Mouse (Mus musculus) CH12.LX (cell line): ENCODE data around the gene Rftn2. TPM values are rescaled to one million over a fixed set of nuclear protein-coding genes. Genes with fewer than 3 reads are reported as not detected.

ENCODE experiments used
- DNase-seq: peaks from one replicate; pipeline ENCODE4 v3.0.0-alpha.2; 2013; ENCODE audit errors: extremely low read depth
- H3K27ac ChIP-seq: 2 replicates; pipeline ENCODE4 v1.5.1; 2012; ENCODE audit warnings: low read depth, mild to moderate bottlenecking, control low read depth, moderate library complexity; ENCODE audit not compliant: insufficient read depth
- H3K27me3 ChIP-seq: replicated peaks from 2 replicates; pipeline ENCODE3; 2012; ENCODE audit warnings: inconsistent platforms
- H3K36me3 ChIP-seq, 2 experiments: replicated peaks in 1 of 2; 2 replicates each; pipeline versions ENCODE3 to v1.6.1; 2012; ENCODE audit warnings: inconsistent platforms in 1 of 2, low read length in 1 of 2, mild to moderate bottlenecking in 1 of 2, mixed read lengths in 1 of 2, moderate library complexity in 1 of 2; ENCODE audit not compliant: control insufficient read depth in 1 of 2, insufficient read depth in 1 of 2
- H3K4me1 ChIP-seq, 2 experiments: 2 replicates each; pipeline ENCODE4 v1.6.1; 2012; ENCODE audit warnings: inconsistent platforms in 1 of 2, moderate library complexity in 1 of 2; ENCODE audit not compliant: insufficient read depth in 2 of 2, control insufficient read depth in 1 of 2
- H3K4me2 ChIP-seq: 2 replicates; pipeline ENCODE4 v1.6.1; 2012; ENCODE audit warnings: low read depth, mild to moderate bottlenecking, control low read depth; ENCODE audit not compliant: poor library complexity, insufficient read depth, severe bottlenecking
- H3K4me3 ChIP-seq, 3 experiments: fragments of 150-350 bp in 1 of 3; sonication (generic) in 1 of 3; replicated peaks in 1 of 3; 2 replicates each; pipeline versions ENCODE3 to v1.5.1; 2011 to 2012; ENCODE audit warnings: low read depth in 2 of 3, low read length in 2 of 3, mild to moderate bottlenecking in 2 of 3, moderate library complexity in 2 of 3, control low read depth in 1 of 3, improper control_type of control experiment in 1 of 3, inconsistent platforms in 1 of 3, mixed read lengths in 1 of 3; ENCODE audit not compliant: poor library complexity in 1 of 3
- H3K79me2 ChIP-seq: replicated peaks from 2 replicates; pipeline ENCODE4 v1.6.1; 2012; ENCODE audit warnings: mild to moderate bottlenecking, moderate library complexity; ENCODE audit not compliant: control insufficient read depth, poor library complexity, insufficient read depth, severe bottlenecking; ENCODE audit errors: extremely low read depth
- H3K9ac ChIP-seq: 2 replicates; pipeline ENCODE4 v1.6.1; 2012; ENCODE audit warnings: low read depth, mild to moderate bottlenecking, control low read depth, moderate library complexity; ENCODE audit not compliant: insufficient read depth
- H3K9me3 ChIP-seq: replicated peaks from 2 replicates; pipeline ENCODE3; 2012; ENCODE audit warnings: low read length, inconsistent platforms, mixed read lengths
- CHD1 ChIP-seq: IDR thresholded peaks from 2 replicates; pipeline ENCODE4 v1.6.1; 2012; ENCODE audit warnings: low read depth, low read length, improper control_type of control experiment, inconsistent platforms
- CHD2 ChIP-seq: IDR thresholded peaks from 2 replicates; pipeline ENCODE4 v1.6.1; 2011; ENCODE audit warnings: low read length, improper control_type of control experiment
- CTCF ChIP-seq, 2 experiments: IDR thresholded peaks in 1 of 2; conservative IDR thresholded peaks in 1 of 2; 2 replicates each; pipeline ENCODE4 v1.5.1; 2011 to 2012; ENCODE audit warnings: low read depth in 2 of 2, low read length in 2 of 2, improper control_type of control experiment in 1 of 2, inconsistent platforms in 1 of 2, mild to moderate bottlenecking in 1 of 2, moderate library complexity in 1 of 2
- EP300 ChIP-seq: IDR thresholded peaks from 2 replicates; pipeline ENCODE4 v1.6.1; 2011; ENCODE audit warnings: low read length, improper control_type of control experiment
- ETS1 ChIP-seq: conservative IDR thresholded peaks from 2 replicates; pipeline ENCODE4 v1.6.1; 2012; ENCODE audit warnings: low read depth, mild to moderate bottlenecking, inconsistent platforms, low read length, improper control_type of control experiment, moderate library complexity
- GABPA ChIP-seq: IDR thresholded peaks from 2 replicates; pipeline ENCODE4 v1.6.1; 2012; ENCODE audit warnings: low read depth, low read length, improper control_type of control experiment, inconsistent platforms; ENCODE audit not compliant: insufficient replicate concordance
- HCFC1 ChIP-seq: IDR thresholded peaks from 2 replicates; pipeline ENCODE4 v1.6.1; 2012; ENCODE audit warnings: low read depth, mild to moderate bottlenecking, inconsistent platforms, low read length, improper control_type of control experiment
- IRF4 ChIP-seq: IDR thresholded peaks from 2 replicates; pipeline ENCODE4 v1.6.1; 2014; ENCODE audit warnings: low read depth, mild to moderate bottlenecking, inconsistent platforms, low read length, improper control_type of control experiment
- JUN ChIP-seq: IDR thresholded peaks from 2 replicates; pipeline ENCODE4 v1.6.1; 2011; ENCODE audit warnings: low read depth, mild to moderate bottlenecking, low read length, improper control_type of control experiment, moderate library complexity; ENCODE audit not compliant: insufficient read depth
- KAT2A ChIP-seq: IDR thresholded peaks from 2 replicates; pipeline ENCODE4 v1.6.1; 2012; ENCODE audit warnings: low read length, improper control_type of control experiment, inconsistent platforms; ENCODE audit not compliant: insufficient replicate concordance
- MAFK ChIP-seq: IDR thresholded peaks from 2 replicates; pipeline ENCODE4 v1.6.1; 2011; ENCODE audit warnings: low read length, improper control_type of control experiment; ENCODE audit not compliant: insufficient replicate concordance
- MAZ ChIP-seq: IDR thresholded peaks from 2 replicates; pipeline ENCODE4 v1.6.1; 2012; ENCODE audit warnings: low read depth, mild to moderate bottlenecking, inconsistent platforms, low read length, improper control_type of control experiment, moderate library complexity
- MXI1 ChIP-seq: IDR thresholded peaks from 2 replicates; pipeline ENCODE4 v1.6.1; 2011; ENCODE audit warnings: mild to moderate bottlenecking, low read depth, low read length, improper control_type of control experiment
- MYC ChIP-seq: IDR thresholded peaks from 2 replicates; pipeline ENCODE4 v1.6.1; 2011; ENCODE audit warnings: low read depth, mild to moderate bottlenecking, improper control_type of control experiment, low read length
- NELFE ChIP-seq: IDR thresholded peaks from 2 replicates; pipeline ENCODE4 v1.6.1; 2011; ENCODE audit warnings: low read depth, low read length, improper control_type of control experiment
- PAX5 ChIP-seq: IDR thresholded peaks from 2 replicates; pipeline ENCODE4 v1.6.1; 2012; ENCODE audit warnings: low read length, inconsistent platforms, mixed read lengths
- POLR2A ChIP-seq: IDR thresholded peaks from 2 replicates; pipeline ENCODE4 v1.6.1; 2011; ENCODE audit warnings: low read depth, mild to moderate bottlenecking, improper control_type of control experiment, low read length
- POLR2AphosphoS2 ChIP-seq: IDR thresholded peaks from 2 replicates; pipeline ENCODE4 v1.6.1; 2011; ENCODE audit warnings: low read depth, low read length, improper control_type of control experiment
- RAD21 ChIP-seq: IDR thresholded peaks from 2 replicates; pipeline ENCODE4 v1.6.1; 2011; ENCODE audit warnings: low read depth, mild to moderate bottlenecking, low read length, improper control_type of control experiment, moderate library complexity
- SIN3A ChIP-seq: IDR thresholded peaks from 2 replicates; pipeline ENCODE4 v1.6.1; 2012; ENCODE audit warnings: low read length, improper control_type of control experiment, inconsistent platforms
- SMC3 ChIP-seq: IDR thresholded peaks from 2 replicates; pipeline ENCODE4 v1.6.1; 2011; ENCODE audit warnings: low read depth, low read length, improper control_type of control experiment
- TCF12 ChIP-seq: IDR thresholded peaks from 2 replicates; pipeline ENCODE4 v1.6.1; 2014; ENCODE audit warnings: low read depth, mild to moderate bottlenecking, inconsistent platforms, low read length, improper control_type of control experiment
- UBTF ChIP-seq: IDR thresholded peaks from 2 replicates; pipeline ENCODE4 v1.6.1; 2012; ENCODE audit warnings: low read depth, mild to moderate bottlenecking, inconsistent platforms, low read length, improper control_type of control experiment, moderate library complexity
- USF1 ChIP-seq: IDR thresholded peaks from 2 replicates; pipeline ENCODE4 v1.6.1; 2014; ENCODE audit warnings: low read depth, mild to moderate bottlenecking, inconsistent platforms, low read length, improper control_type of control experiment
- ZC3H11A ChIP-seq: IDR thresholded peaks from 2 replicates; pipeline ENCODE4 v1.6.1; 2012; ENCODE audit warnings: low read depth, mild to moderate bottlenecking, inconsistent platforms, low read length, improper control_type of control experiment
- ZKSCAN1 ChIP-seq: IDR thresholded peaks from 2 replicates; pipeline ENCODE4 v1.6.1; 2012; ENCODE audit warnings: low read depth, inconsistent platforms, low read length, improper control_type of control experiment, borderline replicate concordance
- ZMIZ1 ChIP-seq: IDR thresholded peaks from 2 replicates; pipeline ENCODE4 v1.6.1; 2012; ENCODE audit warnings: low read depth, mild to moderate bottlenecking, inconsistent platforms, low read length, improper control_type of control experiment
- ZNF384 ChIP-seq: IDR thresholded peaks from 2 replicates; pipeline ENCODE4 v1.6.1; 2012; ENCODE audit warnings: low read depth, low read length, improper control_type of control experiment, inconsistent platforms
- dilution Hi-C: fragments of 300-500 bp; cut with MboI; formaldehyde crosslinking; loops from 2 replicates; pipeline ENCODE4 v1.14.3; 2020; ENCODE audit warnings: low sequenced_read_pairs; ENCODE audit not compliant: extremely low pct_unique_long_range_greater_than_20kb, extremely low pct_ligation_motif_present
- in situ Hi-C: fragments of 300-500 bp; cut with MboI; formaldehyde crosslinking; loops from 3 replicates; pipeline ENCODE4 v1.14.3; 2019; ENCODE audit warnings: low sequenced_read_pairs, low pct_ligation_motif_present, low pct_unique_long_range_greater_than_20kb, mixed read lengths
- polyA plus RNA-seq: library from polyadenylated mRNA; unstranded; fragments of >175 nt; gene quantifications from 2 replicates; pipeline ENCODE4 v1.2.1, GENCODE M21; 2012; ENCODE audit warnings: low read depth; ENCODE audit not compliant: insufficient read length
- total RNA-seq, 2 experiments: library from RNA; depleted of rRNA; stranded (reverse); fragments of 300-350 nt in 1 of 2; fragments of >200 nt in 1 of 2; gene quantifications; 2 replicates each; pipeline ENCODE4 v1.2.3; 2012 to 2014

Gene Rftn2
- total and polyA plus RNA-seq, 3 experiments, result 0.91 to 1.4 (median 1.1) TPM

DNA sequence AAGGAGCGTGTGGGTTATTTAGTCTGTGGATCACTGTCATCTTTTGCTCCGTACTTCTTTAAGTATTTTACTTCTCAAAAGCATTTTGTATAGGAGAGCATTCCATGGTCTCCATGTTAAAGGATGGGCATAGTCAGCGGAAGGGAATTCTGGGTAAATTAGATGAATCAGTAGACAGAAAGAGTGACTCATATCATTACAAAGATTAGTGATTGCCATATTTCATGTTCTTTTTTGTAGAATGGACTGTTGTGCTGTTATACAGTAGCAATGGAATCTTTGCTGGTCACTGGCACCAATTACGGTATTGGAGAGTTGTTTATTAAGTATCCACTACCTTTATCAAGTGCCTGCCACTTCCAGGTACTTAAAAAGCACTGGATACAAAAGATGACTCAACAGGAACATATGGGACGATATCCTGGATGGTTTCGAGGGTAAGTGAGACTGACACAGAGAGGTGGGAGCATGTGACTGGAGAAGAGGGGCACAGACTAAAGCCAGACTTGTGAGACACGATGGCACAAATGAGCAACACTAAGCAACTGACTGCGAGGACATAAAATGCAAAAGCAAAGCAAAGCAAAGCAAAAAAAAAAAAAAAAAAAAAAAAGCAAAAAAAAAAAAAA is 1.8 kb upstream of the Rftn2 start:
- Histone ChIP-seq H3K4me3 (no peak overlapping the region), H3K79me2 (no peaks in the 10 kb centered on the region), H3K9me3 (no peaks in the 10 kb centered on the region), H3K4me1 (no peaks in the 10 kb centered on the region), H3K27ac (no peak overlapping the region), H3K9ac (no peak overlapping the region), H3K27me3 (no peaks in the 10 kb centered on the region), H3K36me3 (no peaks in the 10 kb centered on the region), H3K4me2 (no peak overlapping the region)
- dilution Hi-C loops, result no loop called here
- TF ChIP-seq NELFE (no peak), ETS1 (no peak), JUN (no peak), CHD1 (no peak), SMC3 (no peak), ZNF384 (no peak; the same call in 1 of the 2 replicates), ZC3H11A (no peak), IRF4 (no peak), MAZ (no peak), MYC (no peak), PAX5 (no peak), ZKSCAN1 (no peak), USF1 (no peak), SIN3A (no peak), HCFC1 (no peak), POLR2A (no peak), KAT2A (no peak), UBTF (no peak), MXI1 (no peak)
- no peak for DNase-seq
- in situ Hi-C loops, result no loop called here

DNA sequence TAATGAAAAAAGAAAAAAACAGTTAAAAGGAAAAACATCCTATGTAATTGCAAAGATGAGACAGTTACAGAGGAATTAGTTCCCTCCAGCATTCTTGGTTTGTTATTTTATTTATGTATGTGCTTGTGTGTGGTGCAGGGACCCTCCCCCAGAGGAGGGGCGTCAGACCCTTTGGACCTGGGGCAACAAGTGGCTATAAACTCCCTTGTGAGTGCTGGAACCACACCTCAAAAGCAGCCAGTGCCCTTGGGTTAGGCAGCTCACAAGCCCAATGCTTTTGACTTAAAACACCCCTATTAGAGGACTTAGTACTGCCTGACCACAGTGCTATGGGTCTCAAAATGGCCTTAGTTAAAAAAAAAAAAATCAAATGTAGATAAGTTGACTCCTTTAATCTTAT is 794 bp upstream of the Rftn2 start:
- no peak for DNase-seq
- Histone ChIP-seq H3K9ac (no peak overlapping the region), H3K9me3 (no peaks in the 10 kb centered on the region), H3K27ac (no peak overlapping the region), H3K4me3 (no peak overlapping the region), H3K4me1 (no peaks in the 10 kb centered on the region), H3K36me3 (no peaks in the 10 kb centered on the region), H3K79me2 (no peaks in the 10 kb centered on the region), H3K4me2 (no peak overlapping the region), H3K27me3 (no peaks in the 10 kb centered on the region)
- in situ Hi-C loops (no loop called here), dilution Hi-C loops (no loop called here)
- TF ChIP-seq ZKSCAN1, result no peak
- no peak for TF ChIP-seq POLR2AphosphoS2
- TF ChIP-seq RAD21, result no peak
- TF ChIP-seq IRF4, result no peak
- no peak for TF ChIP-seq USF1
- TF ChIP-seq MAFK, result no peak
- TF ChIP-seq HCFC1, result no peak
- TF ChIP-seq ZMIZ1, result no peak
- TF ChIP-seq EP300, result no peak
- no peak for TF ChIP-seq MYC
- TF ChIP-seq SIN3A, result no peak
- no peak for TF ChIP-seq PAX5
- no peak for TF ChIP-seq JUN
- no peak for TF ChIP-seq TCF12
- TF ChIP-seq GABPA, result no peak
- no peak for TF ChIP-seq CHD2
- TF ChIP-seq CTCF (conservative IDR thresholded peaks at IDR 0.05 in 1 of 2, IDR thresholded peaks at IDR 0.05 in 1 of 2; ENCODE audit: low read depth in 2 of 2, low read length in 2 of 2), result no peak
- no peak for TF ChIP-seq SMC3
